Mouse (Mus musculus) liver, embryonic 13.5 days (tissue): ENCODE results near the gene Abcd4. TPM values are rescaled to one million over a fixed set of nuclear protein-coding genes. Genes with fewer than 3 reads are reported as not detected.

Experiments used
- ATAC-seq: fragments of 200-750 bp; cut with Nextera tagmentation; 2 replicates; pipeline ENCODE4 v1.8.0; 2017; ENCODE audit warnings: low read depth, mild to moderate bottlenecking, moderate number of reproducible peaks, moderate library complexity
- DNase-seq: peaks from one replicate; pipeline ENCODE4 v3.0.0; 2022
- H3K27ac ChIP-seq: fragments of 300-500 bp; sonication (generic); 2 replicates; pipeline ENCODE4 v1.5.1; 2015; ENCODE audit warnings: moderate library complexity, mild to moderate bottlenecking, inconsistent platforms
- H3K27me3 ChIP-seq: fragments of 300-500 bp; sonication (generic); 2 replicates; pipeline ENCODE4 v1.6.1; 2015; ENCODE audit warnings: mild to moderate bottlenecking, inconsistent platforms
- H3K36me3 ChIP-seq: fragments of 300-500 bp; sonication (generic); 2 replicates; pipeline ENCODE4 v1.6.1; 2015; ENCODE audit warnings: mild to moderate bottlenecking, inconsistent platforms
- H3K4me1 ChIP-seq: fragments of 300-500 bp; sonication (generic); replicated peaks from 2 replicates; pipeline ENCODE4 v1.6.1; 2015; ENCODE audit warnings: inconsistent platforms
- H3K4me2 ChIP-seq: fragments of 300-500 bp; sonication (generic); 2 replicates; pipeline ENCODE4 v1.6.1; 2015; ENCODE audit warnings: inconsistent platforms, mild to moderate bottlenecking, moderate library complexity
- H3K4me3 ChIP-seq: fragments of 300-500 bp; sonication (generic); replicated peaks from 2 replicates; pipeline ENCODE4 v1.5.1; 2015; ENCODE audit warnings: mild to moderate bottlenecking, inconsistent platforms
- H3K9ac ChIP-seq: fragments of 300-500 bp; sonication (generic); 2 replicates; pipeline ENCODE4 v1.6.1; 2015; ENCODE audit warnings: mild to moderate bottlenecking, inconsistent platforms
- H3K9me3 ChIP-seq: fragments of 300-500 bp; sonication (generic); replicated peaks from 2 replicates; pipeline ENCODE4 v1.6.1; 2016; ENCODE audit warnings: inconsistent platforms
- WGBS: fragments of 180-500 bp; shearing (Covaris S2); methylation state at CpG from one replicate; pipeline ENCODE4 v1.1.7; 2015; ENCODE audit not compliant: insufficient replicate concordance; 5-methylcytosine and 5-hydroxymethylcytosine counted together
- polyA plus RNA-seq: library from polyadenylated mRNA; unstranded; fragments of >200 nt; fragmentation: Nextera tagmentation; extraction: Ambion mirVana; gene quantifications from 2 replicates; pipeline ENCODE4 v1.2.1, GENCODE M21; 2015

Gene Abcd4
- polyA plus RNA-seq, 1 experiment from 2014 or later: 4.4 TPM

GRCm38 (mm10) chr12:84612518-84612917, 4.7 kb downstream of the Abcd4 start:
- H3K4me2 ChIP-seq: no peak overlapping the region
- H3K9ac ChIP-seq: no peak overlapping the region
- no peak overlapping the region for H3K4me3 ChIP-seq
- H3K36me3 ChIP-seq: 0 out of 2 replicates have a peak, but pooled peaks cover 5% of the 10 kb centered on the region
- H3K27me3 ChIP-seq: no peaks in the 10 kb centered on the region
- peaks cover 6% of the 10 kb centered on the region for H3K4me1 ChIP-seq
- no peak for ATAC-seq
- no peaks in the 10 kb centered on the region for H3K9me3 ChIP-seq
- DNase-seq: no peak
- H3K27ac ChIP-seq: no peak overlapping the region
- 70% methylated on average over 8 of the region's 8 CpGs for WGBS

GRCm38 (mm10) chr12:84611718-84612117, 5.5 kb downstream of the Abcd4 start:
- Histone ChIP-seq H3K36me3 (0 out of 2 replicates have a peak, but pooled peaks cover 5% of the 10 kb centered on the region), H3K27ac (no peak overlapping the region), H3K9me3 (no peaks in the 10 kb centered on the region), H3K27me3 (no peaks in the 10 kb centered on the region), H3K4me2 (no peak overlapping the region), H3K4me1 (peaks cover 2% of the 10 kb centered on the region), H3K4me3 (no peak overlapping the region), H3K9ac (no peak overlapping the region)
- ATAC-seq (no peak), DNase-seq (no peak)
- 83% methylated on average over 10 of the region's 10 CpGs for WGBS

DNA sequence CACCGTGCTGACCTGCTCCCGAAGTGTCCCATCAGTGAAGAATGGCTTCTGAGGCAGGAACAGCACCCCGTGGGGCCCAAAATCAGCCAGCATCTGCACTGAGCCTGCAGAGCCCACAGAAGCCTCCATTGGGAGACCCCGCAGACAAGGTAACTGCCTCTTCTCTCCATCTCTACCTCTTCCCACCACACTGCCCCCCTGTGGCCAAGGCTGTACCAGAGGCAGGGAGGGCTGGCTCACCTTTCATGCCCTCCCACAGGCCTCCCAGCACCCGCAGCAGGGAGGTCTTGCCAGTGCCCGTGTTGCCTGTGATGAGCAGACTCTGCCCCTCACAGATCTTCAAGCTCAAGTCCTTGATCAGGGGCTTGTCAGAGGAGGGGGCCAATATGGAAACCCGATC, 11.4 kb downstream of the Abcd4 start:
- DNase-seq (no peak), ATAC-seq (no peak)
- H3K27ac ChIP-seq: no peak overlapping the region
- H3K4me2 ChIP-seq: no peak overlapping the region
- H3K9me3 ChIP-seq: no peaks in the 10 kb centered on the region
- 71% methylated on average over 7 of the region's 7 CpGs for WGBS
- peaks cover 11% of the 10 kb centered on the region for H3K36me3 ChIP-seq
- no peak overlapping the region for H3K9ac ChIP-seq
- no peaks in the 10 kb centered on the region for H3K4me1 ChIP-seq
- no peak overlapping the region for H3K4me3 ChIP-seq
- H3K27me3 ChIP-seq: no peaks in the 10 kb centered on the region

- H3K27me3 ChIP-seq: peaks cover 5% of the 10 kb centered on the region; the same call in 1 of the 2 replicates
- no peak overlapping the region for H3K4me3 ChIP-seq
- peaks cover 11% of the 10 kb centered on the region for H3K36me3 ChIP-seq
- WGBS: 75% methylated on average over 6 of the region's 7 CpGs
- no peaks in the 10 kb centered on the region for H3K9me3 ChIP-seq
- no peak overlapping the region for H3K9ac ChIP-seq
- no peak overlapping the region for H3K27ac ChIP-seq
- H3K4me1 ChIP-seq: no peaks in the 10 kb centered on the region
- no peak overlapping the region for H3K4me2 ChIP-seq
- ATAC-seq: no peak
- no peak for DNase-seq
Observed at GRCm38 (mm10) chr12:84604001-84604400, 13.2 kb downstream of the Abcd4 start.

- Histone ChIP-seq H3K27ac (no peak overlapping the region), H3K4me2 (no peak overlapping the region), H3K36me3 (peaks cover 6% of the 10 kb centered on the region), H3K27me3 (peaks cover 45% of the 10 kb centered on the region), H3K4me1 (no peaks in the 10 kb centered on the region), H3K9me3 (no peaks in the 10 kb centered on the region), H3K4me3 (no peak overlapping the region), H3K9ac (no peak overlapping the region)
- WGBS: 17% methylated on average over 8 of the region's 8 CpGs
- no peak for ATAC-seq
- DNase-seq: no peak
Observed at GRCm38 (mm10) chr12:84598324-84598723, 18.9 kb downstream of the Abcd4 start.

DNA sequence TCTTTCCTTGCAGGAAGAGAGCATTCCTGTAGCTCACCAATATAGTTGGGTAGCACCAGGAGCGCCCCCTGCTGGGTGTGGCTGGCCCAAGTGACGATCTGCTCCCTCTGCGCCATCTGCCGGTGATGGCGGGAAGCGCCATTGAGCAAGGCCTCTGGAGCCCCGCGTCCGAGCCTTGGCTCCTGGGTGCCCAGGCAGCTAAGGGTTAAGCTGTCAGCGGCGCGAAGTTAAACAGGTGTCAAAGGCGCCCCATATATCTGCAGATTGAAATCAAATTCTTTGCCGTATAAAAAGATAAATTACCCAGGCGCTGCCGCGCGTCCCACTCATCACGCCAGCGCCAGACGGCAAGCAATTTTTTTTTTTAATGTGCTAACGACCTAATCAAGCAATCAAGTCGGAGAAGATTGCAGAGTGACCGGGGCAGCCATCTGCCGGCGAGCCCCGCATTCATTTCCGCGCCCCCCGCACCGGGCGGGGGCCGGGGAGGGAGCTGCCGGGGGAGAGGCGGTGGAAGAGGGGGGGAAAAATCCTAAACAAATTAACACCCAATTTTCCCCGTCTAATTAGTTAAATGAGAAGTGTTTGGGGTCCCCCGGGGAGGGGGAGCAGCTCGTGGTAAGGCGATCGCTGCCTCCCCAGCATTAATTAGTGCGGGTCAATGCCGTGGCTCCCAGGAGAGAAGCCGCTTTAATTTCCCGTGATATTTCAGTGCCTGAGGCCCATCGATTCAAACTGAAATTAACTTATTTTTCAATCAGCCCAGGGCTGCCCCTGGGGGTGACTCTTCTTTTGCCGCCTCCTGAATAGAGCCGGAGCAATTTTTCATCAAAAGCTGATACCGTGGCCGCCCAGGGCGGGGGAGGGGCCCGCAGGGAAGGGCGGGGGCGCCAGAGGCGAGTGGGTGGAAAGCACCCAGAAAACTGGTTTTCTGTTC, 27.1 kb downstream of the Abcd4 start:
- Histone ChIP-seq H3K4me2 (peak overlapping the region; percentile 92), H3K36me3 (no peaks in the 10 kb centered on the region), H3K4me3 (peak overlapping the region; percentile 60), H3K9ac (peak overlapping the region; percentile 63), H3K9me3 (no peaks in the 10 kb centered on the region), H3K27me3 (peaks cover 34% of the 10 kb centered on the region), H3K27ac (no peak overlapping the region), H3K4me1 (peaks cover 10% of the 10 kb centered on the region)
- DNase-seq (peak; percentile 82), ATAC-seq (0 out of 2 replicates have a peak, but pooled peaks have one; percentile 36)
- under 1% methylated on average over 54 of the region's 54 CpGs for WGBS

GRCm38 (mm10) chr12:84581285-84581684, 35.9 kb downstream of the Abcd4 start:
- no peak overlapping the region for H3K9ac ChIP-seq
- DNase-seq (no peak), ATAC-seq (no peak)
- H3K27ac ChIP-seq: no peak overlapping the region
- peaks cover 18% of the 10 kb centered on the region for H3K27me3 ChIP-seq
- no peaks in the 10 kb centered on the region for H3K9me3 ChIP-seq
- no peaks in the 10 kb centered on the region for H3K36me3 ChIP-seq
- WGBS: 78% methylated on average over 2 of the region's 2 CpGs
- no peak overlapping the region for H3K4me2 ChIP-seq
- H3K4me1 ChIP-seq: no peaks in the 10 kb centered on the region
- no peak overlapping the region for H3K4me3 ChIP-seq

DNA sequence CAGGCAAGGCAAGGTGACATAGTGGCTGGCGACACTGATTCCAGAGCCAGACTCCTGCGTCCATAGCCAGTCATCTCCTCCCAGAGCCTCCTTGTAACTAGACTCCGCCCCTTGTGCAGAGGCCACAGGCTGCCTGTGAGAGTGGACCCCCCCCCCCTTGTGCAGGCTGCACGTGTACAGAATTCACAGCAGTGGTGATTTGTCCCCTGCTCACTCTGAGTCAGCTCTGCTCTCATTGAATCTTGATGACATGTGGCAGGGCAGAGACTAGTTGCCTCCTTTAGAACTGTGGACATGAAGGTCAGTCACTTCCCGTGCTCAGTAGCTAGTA, 38.8 kb downstream of the Abcd4 start:
- H3K4me1 ChIP-seq: no peaks in the 10 kb centered on the region
- DNase-seq (no peak), ATAC-seq (no peak)
- no peaks in the 10 kb centered on the region for H3K36me3 ChIP-seq
- H3K9me3 ChIP-seq: no peaks in the 10 kb centered on the region
- 47% methylated on average over 5 of the region's 5 CpGs for WGBS
- H3K9ac ChIP-seq: no peak overlapping the region
- no peak overlapping the region for H3K4me2 ChIP-seq
- peaks cover 41% of the 10 kb centered on the region for H3K27me3 ChIP-seq
- H3K27ac ChIP-seq: no peak overlapping the region
- no peak overlapping the region for H3K4me3 ChIP-seq

- 67% methylated on average over 11 of the region's 11 CpGs for WGBS
- Histone ChIP-seq H3K27ac (no peak overlapping the region), H3K27me3 (peaks cover 46% of the 10 kb centered on the region), H3K4me1 (no peaks in the 10 kb centered on the region), H3K4me2 (no peak overlapping the region), H3K36me3 (no peaks in the 10 kb centered on the region), H3K9me3 (no peaks in the 10 kb centered on the region), H3K4me3 (no peak overlapping the region), H3K9ac (no peak overlapping the region)
- no peak for DNase-seq
- ATAC-seq: no peak
Observed at GRCm38 (mm10) chr12:84577768-84578439, 39.3 kb downstream of the Abcd4 start.

DNA sequence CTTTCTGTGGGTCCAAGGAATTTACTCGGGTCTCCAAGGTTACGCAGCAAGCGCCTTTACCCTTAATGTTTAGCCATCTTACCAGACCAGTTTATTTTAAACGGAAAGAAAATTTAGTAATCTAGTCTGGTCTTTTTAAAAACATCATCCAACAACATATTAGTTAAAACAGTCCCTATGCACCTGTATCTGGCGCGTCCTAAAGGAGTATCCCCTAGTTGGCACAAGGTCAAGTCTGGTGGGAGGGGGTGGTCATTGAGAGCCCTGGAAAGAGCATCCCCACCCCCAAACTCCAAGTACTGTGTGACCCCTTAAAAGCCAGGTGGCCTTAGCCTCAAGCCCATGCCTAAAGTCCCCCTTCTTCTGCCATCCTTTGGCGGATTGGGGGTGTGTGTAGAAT, 44.1 kb downstream of the Abcd4 start:
- Histone ChIP-seq H3K4me3 (no peak overlapping the region), H3K27me3 (peaks cover 90% of the 10 kb centered on the region), H3K9me3 (no peaks in the 10 kb centered on the region), H3K4me1 (no peaks in the 10 kb centered on the region), H3K4me2 (no peak overlapping the region), H3K36me3 (no peaks in the 10 kb centered on the region), H3K27ac (no peak overlapping the region), H3K9ac (no peak overlapping the region)
- 16% methylated on average over 7 of the region's 7 CpGs for WGBS
- ATAC-seq (no peak), DNase-seq (no peak)

DNA sequence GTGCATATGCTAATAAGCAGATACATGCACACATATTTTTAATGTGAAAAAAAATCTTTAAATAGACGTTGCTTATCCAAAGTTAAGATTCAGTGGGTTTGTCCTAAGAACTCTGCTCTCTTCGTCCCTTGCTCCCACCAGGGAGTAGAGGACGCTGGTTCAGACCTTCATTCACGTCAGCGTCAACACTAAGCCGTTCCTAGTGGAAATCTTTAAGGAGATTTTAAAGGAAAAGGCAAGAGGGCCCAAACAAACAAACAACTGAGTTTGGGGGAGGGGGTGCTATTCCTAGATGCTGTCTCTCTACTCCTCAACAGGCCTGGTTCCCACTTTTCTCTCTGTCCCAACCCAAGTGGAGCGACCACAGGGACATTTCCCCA, 44.9 kb downstream of the Abcd4 start:
- H3K27ac ChIP-seq: no peak overlapping the region
- H3K9ac ChIP-seq: no peak overlapping the region
- H3K9me3 ChIP-seq: no peaks in the 10 kb centered on the region
- H3K4me3 ChIP-seq: no peak overlapping the region
- DNase-seq (no peak), ATAC-seq (no peak)
- H3K4me1 ChIP-seq: no peaks in the 10 kb centered on the region
- 6% methylated on average over 7 of the region's 7 CpGs for WGBS
- peaks cover 90% of the 10 kb centered on the region for H3K27me3 ChIP-seq
- H3K36me3 ChIP-seq: no peaks in the 10 kb centered on the region
- H3K4me2 ChIP-seq: no peak overlapping the region
